Mouse (Mus musculus) left cerebral cortex, adult 18-20 months (tissue): ENCODE results near the gene Ltn1. TPM values are rescaled to one million over a fixed set of nuclear protein-coding genes. Genes with fewer than 3 reads are reported as not detected.

Source experiments
- DNase-seq, 2 experiments: peaks; one replicate each; pipeline ENCODE4 v3.0.0; 2021 to 2022; ENCODE audit warnings: low spot score in 2 of 2, mixed read lengths in 1 of 2
- total RNA-seq, 2 experiments: library from RNA; stranded (reverse); gene quantifications; 2 replicates each; pipeline ENCODE4 v1.2.3; 2021

Gene Ltn1
- total RNA-seq, 2 experiments from 2014 or later = 44.0 to 47.1 TPM

GRCm38 (mm10) chr16:87393813-87394548, 38.4 kb downstream of the Ltn1 start:
- DNase-seq = peak; percentile 60 to 61

DNA sequence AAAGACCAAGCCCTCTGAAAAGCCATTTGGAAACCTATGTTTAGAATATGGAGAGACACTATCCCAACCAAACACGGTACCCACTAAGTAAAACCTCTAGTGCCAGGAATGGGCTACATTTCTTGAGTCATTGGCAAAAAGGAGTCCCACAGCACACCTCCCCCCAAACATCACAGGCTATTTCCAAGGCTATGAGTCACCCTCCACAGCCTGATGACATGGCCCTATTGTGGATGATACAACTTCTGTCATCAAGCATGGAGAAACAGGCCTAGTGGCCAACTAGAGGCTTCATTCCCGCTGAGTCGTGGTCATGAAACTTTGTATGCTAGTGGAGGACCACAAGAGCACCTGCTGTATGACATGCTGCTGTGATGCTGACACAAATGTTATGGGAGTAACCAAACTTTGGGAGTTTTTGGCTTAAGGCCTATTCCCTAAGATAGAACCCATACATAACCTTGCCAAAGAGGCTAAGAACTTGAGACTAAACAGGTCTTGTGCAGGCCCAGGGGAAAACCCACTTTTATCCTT, 44.9 kb downstream of the Ltn1 start:
- no peak for DNase-seq

DNA sequence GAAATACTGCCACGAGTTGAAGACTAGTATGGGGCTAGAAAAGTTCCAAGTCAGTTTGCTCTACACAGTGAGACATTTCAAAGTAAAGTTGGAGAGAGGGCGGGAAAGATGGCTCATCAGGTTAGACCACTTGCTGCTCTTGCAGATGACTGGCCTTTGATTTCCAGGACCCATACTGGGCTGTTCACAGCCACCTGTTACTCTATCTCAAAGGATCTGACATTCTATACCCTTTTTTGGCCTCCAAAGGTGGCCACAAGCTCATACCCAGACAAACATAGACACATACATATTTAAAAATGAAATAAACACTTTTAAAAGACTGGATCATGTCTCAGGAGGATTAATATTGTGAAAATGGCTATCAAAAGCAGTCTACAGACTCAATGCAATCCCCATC, 48.0 kb downstream of the Ltn1 start:
- no peak for DNase-seq

GRCm38 (mm10) chr16:87382996-87383395, 49.4 kb downstream of the Ltn1 start:
- DNase-seq = no peak

- no peak for DNase-seq
Measured at GRCm38 (mm10) chr16:87366445-87366844, 66.0 kb downstream of the Ltn1 start.

DNA sequence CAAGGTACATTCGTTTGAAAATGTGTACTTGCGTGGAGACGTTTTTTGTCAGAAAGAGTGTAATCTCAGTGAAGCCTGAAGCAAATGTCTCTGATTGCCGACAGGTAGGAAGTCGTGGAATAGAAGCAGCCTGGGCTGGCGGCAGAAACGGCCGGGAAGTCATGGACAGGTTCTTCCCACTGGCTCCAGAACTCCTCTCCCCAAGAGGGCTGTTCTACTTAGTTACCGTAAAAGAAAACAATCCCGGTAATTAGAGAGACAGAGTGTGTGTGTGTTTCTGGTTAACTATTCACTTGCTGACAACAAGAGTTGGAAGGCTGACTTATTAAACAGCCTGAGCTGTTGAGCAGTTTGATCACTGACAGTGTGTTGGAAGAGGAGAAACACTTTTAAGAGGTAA, 66.4 kb downstream of the Ltn1 start:
- no peak for DNase-seq

DNA sequence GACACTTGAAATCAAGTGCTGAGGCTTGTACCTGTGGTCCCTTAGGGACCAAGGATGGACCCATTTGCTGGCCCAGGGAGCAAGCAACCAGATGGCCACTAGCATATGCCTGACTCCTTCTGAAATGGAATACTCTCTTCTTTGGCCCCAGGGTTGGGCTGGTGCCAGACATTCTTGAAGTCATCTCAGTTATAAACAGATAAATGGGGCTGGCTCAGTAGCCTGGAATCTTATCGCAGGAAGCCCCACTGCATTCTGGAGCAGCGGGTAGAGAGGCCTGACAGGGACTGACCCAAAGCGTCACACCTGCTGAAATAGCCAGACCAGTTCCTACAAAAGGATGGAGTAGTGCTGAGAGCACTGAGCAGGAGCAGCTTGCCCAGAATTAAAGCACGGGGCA, 68.2 kb downstream of the Ltn1 start:
- DNase-seq = no peak

DNA sequence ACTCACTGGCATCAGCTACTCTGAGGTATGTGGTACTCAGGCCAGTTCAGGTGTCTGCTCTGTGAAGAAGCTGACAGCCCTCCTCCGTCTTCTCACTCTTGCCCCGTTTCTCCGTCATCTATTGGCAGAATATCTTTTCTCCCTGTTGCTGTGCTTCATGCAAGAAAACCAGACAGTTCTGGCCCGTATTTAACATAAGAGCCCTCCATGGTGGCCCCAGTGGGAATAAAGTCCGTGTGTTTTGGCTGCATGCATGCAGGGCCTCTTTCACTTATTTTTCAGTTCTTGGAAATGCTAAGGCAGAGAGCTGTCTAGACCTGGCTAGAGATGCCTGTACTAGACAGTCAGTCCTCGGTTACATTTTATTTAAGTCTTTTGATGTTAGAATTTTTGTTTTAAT, 72.3 kb downstream of the Ltn1 start:
- DNase-seq = no peak

DNA sequence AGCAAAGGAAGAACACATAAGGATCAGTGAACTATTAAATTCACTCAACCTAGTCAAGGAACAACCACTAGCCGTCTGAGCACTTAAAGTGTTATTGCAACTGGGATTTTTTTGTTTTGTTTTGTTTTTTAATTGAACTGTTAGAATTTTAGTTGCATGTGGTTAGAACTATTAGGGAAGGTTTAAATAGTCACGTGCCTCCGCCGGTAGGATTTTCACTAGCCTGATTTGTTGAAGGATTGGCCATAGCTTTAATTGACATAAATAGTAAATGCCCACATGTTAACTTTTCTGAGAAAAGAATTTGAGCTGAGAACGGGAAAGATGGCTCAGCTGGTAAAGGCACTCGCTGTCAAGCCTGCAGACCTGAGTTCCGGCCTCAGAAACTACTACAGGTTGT, 77.7 kb downstream of the Ltn1 start:
- DNase-seq = no peak

- peak; percentile 93 for DNase-seq
Measured at GRCm38 (mm10) chr16:87354075-87354583, 78.3 kb downstream of the Ltn1 start, which contains the start of gene N6amt1. Gene N6amt1, plus strand, starts transcription at chr16:87354185.

DNA sequence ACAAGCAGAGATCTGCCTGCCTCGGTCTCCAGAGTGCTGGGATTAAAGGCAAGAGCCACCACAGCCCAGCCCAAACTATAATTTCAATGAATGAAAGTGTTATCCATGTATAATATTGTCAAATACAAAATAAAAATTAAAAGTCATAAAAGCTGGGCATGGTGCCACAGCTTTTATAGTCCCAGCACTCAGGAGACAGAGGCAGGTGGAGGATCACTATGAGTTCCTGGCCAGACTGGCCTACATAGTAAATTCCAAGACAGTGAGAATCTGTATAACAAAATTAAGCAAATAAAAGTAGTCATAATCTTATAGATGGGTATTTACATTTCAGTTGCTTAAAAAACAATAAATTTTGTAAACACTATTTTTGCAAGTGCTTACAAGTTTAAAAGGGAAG, 78.8 kb downstream of the Ltn1 start:
- DNase-seq = no peak

DNA sequence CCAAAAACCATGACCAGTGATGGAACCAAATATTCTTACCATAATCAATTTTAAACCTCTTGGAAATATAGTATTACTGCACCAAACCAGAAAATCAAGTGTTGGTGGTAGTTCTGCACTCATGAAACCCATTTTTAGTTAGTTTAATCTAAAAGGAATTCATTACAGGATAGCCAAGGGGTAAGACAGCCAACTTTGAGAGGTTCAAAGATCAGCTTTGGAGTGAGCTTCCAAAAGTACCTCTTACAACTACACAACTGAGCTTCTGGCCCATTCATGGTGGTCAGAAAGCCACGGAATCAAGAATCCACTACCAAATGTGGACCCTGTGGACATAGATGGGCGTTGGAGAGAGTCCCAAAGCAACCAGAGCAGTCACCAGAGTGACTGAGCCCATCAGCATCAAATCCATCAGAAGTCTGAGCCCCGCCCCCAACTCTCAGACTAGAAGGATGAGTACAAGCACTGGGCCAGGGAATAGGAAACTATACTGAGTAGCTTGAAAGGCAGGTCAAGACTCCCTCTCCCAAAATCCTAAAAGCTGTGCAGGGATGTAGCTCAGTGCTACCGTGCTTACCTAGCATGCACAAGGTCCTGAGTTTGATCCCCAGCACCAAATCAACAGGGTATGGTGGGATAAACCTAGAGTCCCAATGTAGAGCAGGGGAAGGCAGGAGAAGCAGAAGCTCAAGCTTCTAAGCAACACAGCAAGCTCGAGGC, 80.9 kb downstream of the Ltn1 start:
- DNase-seq = no peak

DNA sequence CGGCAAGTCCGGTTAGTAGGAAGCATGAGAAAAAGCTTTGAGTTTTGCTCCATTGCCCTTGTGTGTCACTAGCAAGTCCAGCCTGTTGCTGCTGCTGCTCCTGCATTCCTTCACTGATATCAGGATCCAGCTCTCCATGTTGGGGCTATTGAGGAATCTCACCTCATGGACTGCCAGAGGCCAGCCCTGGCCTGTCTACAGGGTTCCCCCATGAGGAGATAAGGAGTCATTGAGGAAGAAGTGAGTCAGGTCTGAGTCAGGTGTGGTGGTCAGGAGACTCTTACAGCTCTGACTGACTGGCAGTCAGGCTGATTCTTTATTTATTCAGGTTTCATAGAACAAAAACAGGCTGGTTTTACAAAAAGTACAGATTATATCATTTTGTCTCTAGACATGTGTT, 84.3 kb downstream of the Ltn1 start:
- no peak for DNase-seq

GRCm38 (mm10) chr16:87341043-87341572, 91.3 kb downstream of the Ltn1 start:
- DNase-seq = no peak

GRCm38 (mm10) chr16:87334756-87335155, 97.7 kb downstream of the Ltn1 start:
- DNase-seq = no peak

GRCm38 (mm10) chr16:87329986-87330385, 102.4 kb downstream of the Ltn1 start:
- no peak for DNase-seq

Other genes starting within 250 kb of the Ltn1 start
- 10 to 100 TPM; 16.7 to 17.1 TPM for gene N6amt1, start 78.4 kb downstream of the Ltn1 start, total RNA-seq
- 1 to 10 TPM; 8.7 to 9.7 TPM for gene Rwdd2b, start 8.0 kb upstream of the Ltn1 start, total RNA-seq
- 10 to 100 TPM; 36.7 to 44.2 TPM for gene Usp16, start 22.1 kb upstream of the Ltn1 start, total RNA-seq
- gene Cct8, start 63.3 kb upstream of the Ltn1 start, total RNA-seq = 100 to 1,000 TPM; 180 to 183 TPM
- under 1 TPM; 0.37 to 0.47 TPM for gene Map3k7cl, start 120.7 kb upstream of the Ltn1 start, total RNA-seq